Mouse (Mus musculus) neural tube, embryonic 10.5 days (tissue): ENCODE data around the gene Ifitm5.

Source experiments
- DNase-seq: peaks from one replicate; pipeline ENCODE4 v3.0.0-alpha.2; 2017; ENCODE audit warnings: low spot score; ENCODE audit errors: extremely low spot score

Ifitm5 gene

DNA sequence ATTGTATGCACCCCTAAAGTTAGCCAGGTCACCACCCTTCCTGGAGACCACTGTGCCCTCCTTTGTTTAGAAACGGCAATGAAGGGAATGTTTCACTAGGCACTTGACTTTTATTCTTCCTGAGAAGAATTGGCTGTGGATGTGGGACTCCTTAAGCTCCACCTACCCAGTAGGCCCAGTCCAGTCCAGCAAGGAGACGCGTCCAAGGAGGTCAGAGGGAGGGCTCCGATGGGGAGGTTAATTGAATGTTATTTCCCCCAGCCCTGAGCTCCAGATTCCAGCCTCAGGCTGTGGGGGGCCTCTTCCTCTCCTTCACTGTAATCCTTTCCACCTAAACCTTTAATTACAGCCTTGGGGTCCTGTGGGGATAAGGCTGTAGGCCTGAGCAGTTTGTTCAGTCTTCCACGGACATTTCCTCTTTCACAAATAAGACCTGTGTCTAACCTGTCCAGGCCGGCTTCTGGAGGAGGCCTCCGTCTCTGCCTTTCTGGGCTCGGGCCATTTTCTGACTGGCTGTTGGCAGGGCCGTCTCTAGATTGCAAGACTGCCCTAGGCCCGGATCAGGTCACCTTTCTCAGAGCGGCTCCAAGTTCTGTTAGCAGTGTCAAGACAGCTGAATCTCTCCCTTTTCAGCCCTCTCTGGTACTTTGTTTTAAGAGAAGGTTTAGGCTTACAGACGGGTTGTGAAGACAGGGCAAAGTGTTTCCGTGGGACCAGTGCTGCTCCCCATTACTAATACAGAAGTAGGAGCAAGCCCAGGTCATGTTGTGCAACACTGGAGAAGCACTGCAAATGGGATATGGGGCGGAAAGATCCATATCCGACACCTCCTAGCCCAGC, 47.8 kb downstream of the Ifitm5 start:
- no peak for DNase-seq

DNA sequence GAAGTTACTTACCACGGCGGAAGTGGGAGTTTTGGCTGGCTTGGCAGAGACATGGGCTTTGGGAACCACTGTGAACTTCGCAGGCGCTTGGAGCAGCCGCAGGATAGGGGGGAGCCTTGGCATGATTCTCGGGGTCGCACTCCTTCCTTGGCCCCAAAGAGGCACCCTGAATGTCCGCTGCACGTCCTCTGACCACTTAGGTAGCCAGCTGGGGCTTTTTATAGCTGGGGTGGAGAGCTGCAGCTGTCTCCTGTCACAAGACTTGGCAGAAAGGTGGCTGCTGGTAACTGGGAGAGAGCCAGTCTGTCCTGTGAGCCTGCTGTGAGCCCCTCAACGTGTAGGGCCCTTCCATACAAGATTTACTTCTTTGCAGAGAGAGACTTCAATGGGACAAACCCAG, 49.9 kb downstream of the Ifitm5 start, which contains the start of gene Cox8b:
Cox8b (minus strand) TSS at position 227 of the 400 bp plus-strand sequence.
- no peak for DNase-seq

DNA sequence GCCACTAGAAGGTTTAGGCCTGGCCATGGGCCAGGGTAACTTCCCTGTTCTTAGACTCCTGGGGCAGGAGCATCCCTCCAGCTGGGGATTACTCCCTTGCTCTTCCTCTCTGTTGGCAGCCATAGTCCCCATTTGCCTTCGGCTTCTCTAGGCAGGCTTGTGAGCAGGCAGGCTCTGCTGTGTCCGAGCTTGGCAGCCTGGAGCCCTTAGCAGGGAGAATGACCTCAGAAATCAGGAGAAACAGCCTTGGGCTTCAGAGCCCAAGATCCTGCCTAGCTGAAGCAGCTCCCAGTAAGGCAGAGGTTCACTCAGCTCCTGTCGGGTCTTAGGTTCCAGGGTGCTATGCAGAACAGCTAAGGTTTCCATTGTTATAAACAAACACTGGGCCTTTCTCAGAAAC, 51.0 kb downstream of the Ifitm5 start:
- DNase-seq = no peak
